Mouse (Mus musculus): ENCODE measurements at regions not wholly inside any gene's neighbourhood (a gene's known extent, or its start where the extent isn't known, plus 50 kb on each side); places are given as distances from the start of the nearest gene placed in this dataset.
A peak's percentile ranks its signal among the peaks of the same experiment; 100 is the strongest.

DNA sequence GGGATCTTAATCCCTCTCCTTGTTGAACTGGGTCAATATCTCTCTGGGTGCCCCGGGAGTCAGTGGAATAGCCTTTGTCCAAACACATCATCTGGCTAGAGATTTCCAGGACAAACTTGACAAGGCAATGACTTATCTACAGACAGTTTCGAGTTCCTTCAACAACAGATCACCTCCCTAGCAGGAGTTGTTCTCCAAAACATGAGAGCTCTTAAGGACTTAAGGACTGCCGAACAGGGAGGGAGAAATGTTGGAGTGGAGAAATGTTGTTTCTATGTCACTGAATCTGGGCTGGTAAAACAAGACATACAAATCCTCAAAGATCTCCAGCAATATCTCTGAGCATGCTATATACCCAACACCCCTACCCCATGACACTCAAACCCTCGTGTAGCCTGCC lies 59.7 kb upstream of the Cox10 start:
- no peak for DNase-seq (ENCODE audit: low spot score)

DNA sequence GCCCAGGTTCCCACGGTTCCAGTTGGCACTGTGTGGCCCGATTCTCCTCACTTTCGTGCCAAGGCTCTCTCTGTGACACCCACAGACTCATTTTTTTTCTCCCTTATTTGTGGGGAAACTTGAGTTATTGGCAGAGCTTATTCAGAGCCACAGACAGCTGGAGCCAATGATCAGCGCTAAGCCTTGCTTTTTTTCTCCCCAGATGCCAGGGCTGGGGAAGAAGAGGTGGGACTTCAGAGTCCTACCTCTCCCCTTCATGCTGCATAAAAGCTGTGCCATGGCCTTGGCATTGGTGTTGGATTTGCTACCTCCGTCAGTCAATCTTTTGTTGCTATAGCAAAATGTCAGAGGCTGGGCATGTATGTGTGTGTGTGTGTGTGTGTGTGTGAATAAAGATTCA lies 56.5 kb upstream of the Cox10 start:
- DNase-seq (ENCODE audit: low spot score): no peak

DNA sequence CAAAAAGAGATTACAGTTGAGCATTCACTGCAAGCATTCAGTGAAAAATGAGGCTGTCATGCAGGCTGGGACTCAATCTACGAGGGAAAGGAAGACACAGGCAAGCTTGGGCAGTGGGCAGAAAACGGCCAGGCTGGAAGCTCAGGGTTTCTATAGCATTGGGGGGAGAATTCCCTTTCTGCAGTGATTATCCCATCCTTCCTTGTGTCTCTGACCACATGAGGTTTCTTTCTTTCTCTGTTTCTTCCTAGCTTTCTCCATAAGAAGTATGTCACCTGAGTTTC lies 56.0 kb upstream of the Cox10 start:
- DNase-seq (ENCODE audit: low spot score): no peak

DNA sequence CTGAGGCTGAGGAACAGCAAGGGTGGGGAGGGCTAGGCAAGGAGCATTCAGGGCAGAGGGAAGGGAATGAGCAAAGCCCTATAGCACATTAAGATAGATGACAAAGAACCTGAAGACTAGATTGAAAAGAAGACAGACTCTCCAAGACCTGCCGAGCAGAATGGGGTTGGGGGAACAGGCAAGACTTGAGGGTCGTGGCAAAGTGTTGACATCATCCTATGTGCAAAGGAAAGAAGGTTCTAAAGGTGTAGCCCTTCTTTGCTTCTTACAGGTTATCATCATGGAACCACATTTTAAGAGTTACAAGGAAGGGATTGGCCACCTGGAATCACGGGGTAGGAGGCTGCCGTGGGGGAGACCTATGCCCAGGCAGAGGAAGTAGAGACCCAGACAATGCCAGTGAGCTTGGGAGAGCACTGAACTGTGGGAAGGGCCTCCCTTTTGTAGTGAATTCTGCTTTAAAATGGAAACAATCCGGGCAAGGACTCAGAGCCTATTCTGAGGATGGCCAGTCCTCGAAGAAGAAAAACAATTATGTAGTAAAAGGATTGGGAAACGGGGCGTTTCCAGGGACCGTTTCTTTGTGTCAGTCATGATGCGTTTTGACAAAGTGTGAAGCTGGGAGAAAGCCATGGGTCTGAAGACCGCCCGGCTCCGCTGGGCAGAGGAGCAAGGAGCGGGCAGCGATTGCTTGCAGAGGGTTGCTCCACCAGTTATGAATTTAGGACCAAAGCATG lies 55.5 kb upstream of the Cox10 start:
- peak; percentile 26 for DNase-seq (ENCODE audit: low spot score)
